Mouse (Mus musculus) bone marrow, adult 2 months (tissue): Measurements from ENCODE around the gene Msgn1. TPM values are rescaled to one million over a fixed set of nuclear protein-coding genes. Genes with fewer than 3 reads are reported as not detected.

ENCODE experiments used
- H3K27ac ChIP-seq: fragments of 200-500 bp; 2 replicates; pipeline ENCODE4 v1.5.1; 2012; ENCODE audit warnings: low read depth, mild to moderate bottlenecking, control low read depth, inconsistent platforms, low read length; ENCODE audit not compliant: control insufficient read depth, poor library complexity, insufficient read depth
- H3K4me1 ChIP-seq: fragments of 200-500 bp; 2 replicates; pipeline ENCODE4 v1.6.1; 2011; ENCODE audit warnings: low read length; ENCODE audit not compliant: control insufficient read depth, insufficient read depth
- H3K4me3 ChIP-seq: fragments of 200-500 bp; replicated peaks from 2 replicates; pipeline ENCODE3; 2011; ENCODE audit warnings: mild to moderate bottlenecking, low read depth, low read length, control low read depth; ENCODE audit not compliant: control insufficient read depth
- CTCF ChIP-seq: fragments of 200-500 bp; IDR thresholded peaks from 2 replicates; pipeline ENCODE4 v1.5.1; 2011; ENCODE audit warnings: low read length, control low read depth; ENCODE audit not compliant: control insufficient read depth, insufficient read depth
- POLR2A ChIP-seq: fragments of 200-500 bp; IDR thresholded peaks from 2 replicates; pipeline ENCODE4 v1.6.1; 2011; ENCODE audit warnings: low read depth, mild to moderate bottlenecking, control low read depth, low read length, borderline replicate concordance; ENCODE audit not compliant: control insufficient read depth
- WGBS: fragments of 180-500 bp; shearing (Covaris S2); methylation state at CpG from one replicate; pipeline ENCODE4 v1.1.7; 2018; 5-methylcytosine and 5-hydroxymethylcytosine counted together
- polyA plus RNA-seq: library from polyadenylated mRNA; stranded (reverse); fragments of >200 nt; gene quantifications from 2 replicates; pipeline ENCODE4 v1.2.4, GENCODE M21; 2011; ENCODE audit warnings: low replicate concordance; ENCODE audit not compliant: missing spikeins, insufficient read depth, insufficient read length

Gene Msgn1
- polyA plus RNA-seq: not detected in 2 replicates

DNA sequence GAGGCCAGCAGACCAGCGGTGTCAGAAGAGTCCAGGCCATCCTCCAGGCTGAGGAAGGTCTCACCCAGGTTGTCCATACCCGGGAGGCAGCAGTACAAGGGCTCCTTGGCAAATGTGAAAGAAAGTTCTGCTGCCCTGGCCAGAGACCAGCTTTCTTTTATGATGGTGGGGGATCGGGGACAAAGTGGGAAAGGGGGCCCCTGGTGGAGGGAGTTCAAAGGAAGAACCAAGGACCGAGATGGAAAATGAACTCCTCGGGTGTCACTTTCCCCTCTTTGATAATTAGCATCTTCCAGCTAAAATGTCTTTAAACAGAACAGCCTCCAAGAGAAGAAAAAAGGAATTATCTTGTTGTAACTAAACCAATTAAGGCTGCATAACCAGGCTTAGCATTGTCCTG is at the start of gene Msgn1:
Gene Msgn1 (minus strand): TSS at position 101 of the 400 bp plus-strand sequence.
- 68% methylated on average over 5 of the region's 5 CpGs for WGBS
- no peak within 1 kb of the TSS for H3K27ac ChIP-seq

DNA sequence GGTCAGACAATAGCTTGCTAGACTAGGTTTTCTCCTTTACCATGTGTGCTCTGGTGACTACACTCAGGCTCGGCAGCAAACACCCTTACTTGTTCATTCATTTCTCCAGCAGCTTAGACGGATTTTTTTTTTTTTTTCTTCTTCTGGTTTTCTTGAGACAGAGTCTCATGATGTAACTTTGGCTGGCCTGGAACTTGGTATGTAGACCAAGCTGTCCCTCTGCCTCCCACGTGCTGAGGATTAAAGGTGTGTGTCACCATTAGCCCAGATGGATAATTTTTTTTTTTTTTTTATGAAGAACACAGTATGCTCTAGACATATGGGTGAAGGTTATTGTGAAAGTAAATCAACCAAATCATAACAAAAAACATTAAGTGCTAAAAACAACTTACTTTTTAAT is 41.5 kb upstream of the Msgn1 start:
- 82% methylated on average over 3 of the region's 3 CpGs for WGBS
- H3K27ac ChIP-seq: no peak overlapping the region
- TF ChIP-seq CTCF (no peak), POLR2A (no peak)
- H3K4me3 ChIP-seq: no peak overlapping the region
- H3K4me1 ChIP-seq: no peaks in the 10 kb centered on the region

More for the DNA sequence above, at the start of gene Msgn1:
- Histone ChIP-seq H3K4me1 (no peaks in the 10 kb centered on the region; the same call in 1 of the 2 replicates), H3K4me3 (no peak within 1 kb of the TSS)
- TF ChIP-seq POLR2A: no peak
- TF ChIP-seq CTCF: no peak

DNA sequence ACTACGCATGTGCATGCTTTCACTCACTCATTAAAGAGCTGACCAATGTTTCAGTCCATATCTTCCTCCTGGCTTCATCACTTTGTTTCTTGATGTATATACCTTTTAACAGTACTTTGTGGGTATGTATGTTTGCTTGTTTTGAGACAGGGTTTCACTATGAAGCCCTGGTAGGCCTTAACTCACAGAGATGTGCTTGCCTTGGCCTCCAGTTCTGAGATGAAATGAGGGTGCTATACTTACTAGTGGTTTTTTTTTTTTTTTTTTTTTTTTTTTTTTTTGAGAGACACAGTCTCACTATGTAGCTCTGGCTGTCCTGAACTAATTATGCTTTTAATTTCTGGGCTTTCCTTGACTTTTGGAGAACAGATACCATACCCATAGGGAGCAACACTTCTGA is 38.7 kb upstream of the Msgn1 start:
- no peak for TF ChIP-seq CTCF
- TF ChIP-seq POLR2A: no peak
- Histone ChIP-seq H3K4me1 (no peaks in the 10 kb centered on the region), H3K4me3 (no peak overlapping the region), H3K27ac (no peak overlapping the region)
- WGBS: 94% methylated on average over 1 of the region's 1 CpGs

DNA sequence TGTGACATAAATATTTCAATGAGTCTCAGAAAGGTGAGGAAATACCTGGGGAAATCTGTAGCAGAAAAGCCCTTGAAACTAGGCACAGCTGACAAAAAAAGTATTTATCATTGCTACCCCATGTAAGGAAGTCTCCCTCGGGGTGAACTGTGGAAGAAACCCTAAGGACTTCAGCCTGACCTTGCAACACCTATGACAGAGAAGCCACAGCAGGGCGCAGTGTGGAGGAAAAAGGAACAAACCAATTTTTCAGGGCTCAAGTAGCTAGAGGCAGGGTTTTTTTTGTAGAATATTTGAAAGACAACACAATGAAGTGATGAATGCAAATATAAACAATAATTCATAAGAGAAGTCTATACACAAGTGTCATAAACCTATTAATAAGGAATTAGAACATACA is 27.2 kb upstream of the Msgn1 start:
- TF ChIP-seq CTCF (no peak), POLR2A (no peak)
- 31% methylated on average over 2 of the region's 2 CpGs for WGBS
- Histone ChIP-seq H3K4me1 (no peaks in the 10 kb centered on the region), H3K4me3 (no peak overlapping the region), H3K27ac (no peak overlapping the region)

DNA sequence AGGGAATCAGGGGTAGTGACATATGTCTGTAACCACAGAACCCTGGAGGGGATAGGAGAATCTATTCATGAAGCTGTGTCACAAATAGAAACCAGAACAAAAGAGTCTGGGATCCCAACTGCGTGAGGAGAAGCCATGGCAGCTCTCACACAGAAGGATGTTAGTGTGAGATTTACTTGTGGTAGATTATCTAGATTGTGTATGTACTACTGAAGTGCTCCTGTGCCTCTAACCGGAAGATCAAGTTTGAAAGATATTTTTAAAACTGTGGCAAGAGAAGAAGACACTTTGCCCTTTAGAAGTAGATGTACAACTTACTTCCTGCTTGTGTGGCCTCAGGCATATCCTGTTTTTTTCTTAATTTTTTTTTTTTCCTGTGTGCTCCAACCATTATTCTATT is 21.5 kb upstream of the Msgn1 start:
- no peak for TF ChIP-seq POLR2A
- no peak for TF ChIP-seq CTCF
- WGBS: 30% methylated on average over 2 of the region's 2 CpGs
- Histone ChIP-seq H3K4me3 (no peak overlapping the region), H3K27ac (no peak overlapping the region), H3K4me1 (no peaks in the 10 kb centered on the region; the same call in 1 of the 2 replicates)

DNA sequence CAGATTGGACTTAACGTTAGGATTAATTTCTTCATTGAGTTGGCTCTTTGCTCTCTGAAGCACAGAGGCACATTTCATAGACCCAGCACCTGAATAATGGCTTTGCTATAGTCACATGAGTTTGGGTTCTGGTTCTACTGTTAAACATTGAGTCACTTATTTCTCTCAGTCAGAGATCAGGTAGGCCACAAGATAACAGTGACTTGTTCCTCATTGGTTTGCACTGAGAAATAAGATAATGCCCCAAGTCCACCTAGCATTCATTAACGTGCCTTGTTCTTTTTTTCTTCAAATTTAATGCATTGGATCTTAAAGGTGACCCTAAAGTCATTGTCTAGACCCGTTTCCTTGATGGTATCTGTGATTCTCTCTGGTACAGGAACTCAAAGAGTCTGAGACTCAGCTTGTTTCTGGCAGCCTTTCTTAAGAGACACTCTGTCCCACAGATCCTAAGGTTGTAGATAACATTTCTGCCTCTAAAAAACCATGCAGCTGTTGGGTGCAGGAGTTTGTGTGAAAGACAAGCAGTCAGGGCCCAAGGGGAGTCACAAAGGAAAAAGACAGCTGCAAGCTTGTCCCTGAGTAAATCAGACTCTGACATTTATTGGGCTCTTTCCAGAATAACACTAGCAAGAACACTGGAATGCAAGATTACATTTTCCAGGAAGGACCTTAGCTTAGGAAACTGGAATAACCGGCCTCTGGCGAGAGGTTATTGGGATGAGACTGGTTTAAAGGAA is 17.9 kb upstream of the Msgn1 start:
- TF ChIP-seq CTCF (no peak), POLR2A (no peak)
- Histone ChIP-seq H3K27ac (no peak overlapping the region), H3K4me1 (no peaks in the 10 kb centered on the region; the same call in 1 of the 2 replicates), H3K4me3 (no peak overlapping the region)
- 79% methylated on average over 5 of the region's 5 CpGs for WGBS

DNA sequence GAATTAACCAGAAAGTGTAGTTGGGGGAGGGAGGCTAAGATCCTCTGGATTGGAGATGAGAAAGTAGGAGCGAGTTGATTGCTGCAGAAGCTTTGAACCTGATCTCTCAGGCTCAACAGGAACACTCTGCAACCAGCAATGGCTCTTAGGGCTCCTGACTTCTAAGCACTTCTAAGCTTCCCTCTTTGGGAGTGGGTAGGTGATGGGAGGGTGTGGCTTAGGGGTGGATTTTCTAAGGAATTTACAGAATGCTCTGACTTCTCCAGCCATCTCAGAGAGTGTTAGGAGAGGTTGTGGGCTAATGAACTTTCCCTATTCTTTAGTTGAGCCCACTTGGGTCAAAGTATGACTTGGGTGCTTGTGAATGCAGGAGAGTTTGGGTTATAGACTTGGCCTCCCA is 17.4 kb upstream of the Msgn1 start:
- no peak for TF ChIP-seq POLR2A
- TF ChIP-seq CTCF: no peak

DNA sequence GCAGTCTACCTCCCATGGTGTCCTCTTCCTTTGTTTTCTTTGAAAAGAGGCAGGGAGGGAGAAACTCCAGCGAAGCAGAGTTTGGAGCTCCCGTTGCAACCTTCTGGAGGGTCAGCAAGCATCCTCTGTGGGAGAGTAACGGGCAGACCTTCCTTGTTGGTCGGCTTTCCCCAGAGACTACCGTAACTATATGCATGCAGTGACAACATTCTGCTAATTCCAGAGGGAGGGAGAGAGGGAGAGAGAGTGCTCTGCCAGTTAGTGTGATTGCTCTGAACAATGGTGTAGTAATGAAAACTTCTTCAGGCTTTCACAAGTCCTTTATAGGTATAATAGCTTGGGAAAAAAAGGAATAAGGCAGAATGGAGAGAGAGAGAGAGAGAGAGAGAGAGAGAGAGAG is 15.9 kb upstream of the Msgn1 start:
- H3K4me3 ChIP-seq: no peak overlapping the region

More for the DNA sequence above, 17.4 kb upstream of the Msgn1 start:
- no peaks in the 10 kb centered on the region; the same call in 1 of the 2 replicates for H3K4me1 ChIP-seq
- WGBS: 64% methylated on average over 1 of the region's 1 CpGs
- no peak overlapping the region for H3K27ac ChIP-seq
- H3K4me3 ChIP-seq: no peak overlapping the region

DNA sequence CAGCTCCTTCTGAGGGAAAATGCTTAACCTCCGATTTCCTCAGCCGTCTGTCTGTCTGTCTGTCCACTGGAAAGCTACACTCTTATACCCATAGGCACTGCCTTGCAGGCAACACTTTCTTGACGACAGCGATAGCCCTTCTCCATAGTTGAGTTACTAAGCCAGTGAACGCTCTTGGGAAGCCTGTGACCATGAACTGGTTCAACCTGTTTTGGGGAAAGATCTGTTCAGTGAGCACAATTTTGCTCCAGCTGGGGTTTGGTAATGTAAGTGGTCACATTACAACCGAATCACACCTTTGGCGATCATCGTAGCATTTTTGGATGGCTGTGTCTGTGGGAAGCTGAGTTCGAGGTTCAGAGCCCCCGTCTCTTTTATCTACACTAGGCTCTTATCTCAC is 14.3 kb upstream of the Msgn1 start:
- 88% methylated on average over 10 of the region's 10 CpGs for WGBS
- H3K27ac ChIP-seq: no peak overlapping the region
- H3K4me3 ChIP-seq: no peak overlapping the region
- TF ChIP-seq CTCF (no peak), POLR2A (no peak)
- no peaks in the 10 kb centered on the region for H3K4me1 ChIP-seq

More for the DNA sequence above, 15.9 kb upstream of the Msgn1 start:
- no peaks in the 10 kb centered on the region for H3K4me1 ChIP-seq
- 54% methylated on average over 5 of the region's 5 CpGs for WGBS
- TF ChIP-seq POLR2A: no peak
- TF ChIP-seq CTCF: no peak
- H3K27ac ChIP-seq: no peak overlapping the region
